Mouse (Mus musculus) CD4-positive naive resting alpha-beta T cell, adult 76 days (primary cell): ENCODE results near the gene Rhbdd2. TPM values are rescaled to one million over a fixed set of nuclear protein-coding genes. Genes with fewer than 3 reads are reported as not detected.

ENCODE experiments used
- total RNA-seq: library from RNA; stranded (reverse); gene quantifications from one replicate; pipeline ENCODE4 v1.2.4, GENCODE M21; 2023

The Rhbdd2 gene
- 17.7 TPM for total RNA-seq

GRCm38 (mm10) chr5:135632117-135632796, at the start of gene Rhbdd2:
Gene Rhbdd2, plus strand, starts transcription at chr5:135632618.

DNA sequence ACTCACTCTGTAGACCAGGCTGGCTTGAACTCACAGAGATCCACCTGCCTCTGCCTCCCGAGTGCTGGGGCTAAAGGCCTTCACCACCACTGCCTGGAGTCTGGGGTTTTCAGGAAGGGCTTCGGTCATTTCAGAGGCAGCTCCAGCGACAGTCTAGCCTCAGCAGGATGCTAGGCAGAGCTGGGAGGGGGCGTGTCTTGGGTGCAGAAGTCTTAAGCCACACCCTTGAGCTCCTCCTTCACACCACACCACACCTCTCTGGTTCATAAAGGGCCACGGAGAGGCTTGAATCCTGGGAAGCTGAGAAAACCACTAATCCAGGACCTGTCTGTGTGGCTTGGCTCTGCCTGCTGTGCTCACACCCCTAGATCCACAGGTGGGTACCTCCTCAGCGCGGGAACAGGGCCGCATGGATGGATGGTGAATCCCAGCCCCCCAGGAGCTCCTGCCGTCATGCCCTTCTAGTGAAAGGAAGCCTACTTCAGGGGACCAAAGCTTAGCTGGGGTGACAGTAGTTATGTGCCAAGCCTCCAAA, 37.4 kb downstream of the Rhbdd2 start, which contains the start of gene Por:
Gene Por, plus strand, starts transcription at position 293 of the 535 bp plus-strand sequence.

Other genes with a start within 250 kb of the Rhbdd2 start
- gene Pom121, start 238.1 kb upstream of the Rhbdd2 start, total RNA-seq: 51.6 TPM
- gene Hip1, start 87.5 kb upstream of the Rhbdd2 start, total RNA-seq: 3.6 TPM
- gene Ccl26, start 69.0 kb upstream of the Rhbdd2 start, total RNA-seq: not detected
- gene Ccl24, start 59.6 kb upstream of the Rhbdd2 start, total RNA-seq: not detected
- gene Por, start 37.4 kb downstream of the Rhbdd2 start, total RNA-seq: 49.3 TPM
- 9.2 TPM for gene Tmem120a, start 111.8 kb downstream of the Rhbdd2 start, total RNA-seq
- gene Styxl1, start 145.8 kb downstream of the Rhbdd2 start, total RNA-seq: not detected
- gene Mdh2, start 145.9 kb downstream of the Rhbdd2 start, total RNA-seq: 177 TPM
- not detected for gene Srrm3, start 174.3 kb downstream of the Rhbdd2 start, total RNA-seq